Mouse (Mus musculus): Measurements from ENCODE around the gene Magi3.

The Magi3 gene

GRCm38 (mm10) chr3:104189234-104189633, 30.9 kb downstream of the Magi3 start:
- DNase-seq: no peak

- DNase-seq: no peak
Observed at GRCm38 (mm10) chr3:104184270-104184669, 35.9 kb downstream of the Magi3 start.

GRCm38 (mm10) chr3:104183656-104184055, 36.5 kb downstream of the Magi3 start:
- DNase-seq: no peak

- DNase-seq: no peak
Observed at GRCm38 (mm10) chr3:104182711-104183110, 37.5 kb downstream of the Magi3 start.

DNA sequence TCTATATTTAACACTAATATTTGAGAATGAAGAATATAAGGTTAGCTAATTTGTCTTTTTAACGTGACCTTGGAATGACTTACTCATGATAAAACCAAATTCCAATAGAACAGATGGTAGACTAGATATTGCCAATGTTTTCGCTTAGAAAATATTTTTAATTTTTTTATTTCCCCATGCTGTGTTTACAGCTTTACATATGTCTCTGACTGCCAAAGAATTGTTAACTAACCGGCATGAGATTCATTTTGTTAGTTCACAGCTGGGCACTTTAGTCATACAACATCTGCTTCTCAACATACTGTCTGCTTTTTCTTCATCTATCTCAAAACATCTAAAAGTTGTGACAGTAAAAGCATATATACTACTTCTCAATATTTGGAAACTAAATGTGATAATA, 58.8 kb downstream of the Magi3 start:
- DNase-seq: no peak

DNA sequence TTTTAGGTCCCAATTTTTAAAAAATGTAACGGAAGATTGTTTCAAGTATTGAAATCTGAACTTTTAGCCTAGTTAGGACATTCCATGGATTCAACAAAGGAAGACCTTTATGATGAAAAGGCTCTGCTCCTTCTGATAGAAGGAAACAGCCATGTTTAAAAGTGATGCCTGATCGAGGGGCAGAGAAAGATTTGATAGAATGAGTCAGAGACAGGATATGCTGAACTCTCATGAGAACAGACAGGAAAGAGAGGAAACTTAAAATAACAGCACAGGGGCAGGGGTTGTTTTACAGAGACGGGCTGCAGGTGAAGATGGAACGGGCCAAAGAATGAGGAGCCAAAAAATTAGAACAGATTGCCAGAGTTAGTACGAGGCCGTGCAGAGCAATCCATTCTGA, 59.6 kb downstream of the Magi3 start:
- DNase-seq: no peak

DNA sequence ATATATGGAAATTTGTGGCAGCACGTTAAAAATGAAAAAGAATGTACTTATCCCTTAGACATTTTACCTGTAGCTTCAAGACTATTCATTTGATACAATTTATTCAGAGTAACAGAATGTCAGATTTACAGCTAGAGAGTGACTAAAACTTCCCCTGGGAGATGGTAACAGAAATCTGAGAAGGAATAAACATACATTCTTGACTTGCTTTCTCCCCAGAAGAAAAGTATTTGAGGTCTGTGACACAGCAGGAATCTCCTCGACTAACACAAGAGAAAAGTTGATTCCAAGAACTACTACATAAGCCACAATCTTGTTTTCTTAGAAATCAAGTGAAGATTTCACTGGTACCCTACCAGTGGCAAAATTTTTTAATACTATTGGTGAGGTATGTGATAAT, 70.0 kb downstream of the Magi3 start:
- no peak for DNase-seq

DNA sequence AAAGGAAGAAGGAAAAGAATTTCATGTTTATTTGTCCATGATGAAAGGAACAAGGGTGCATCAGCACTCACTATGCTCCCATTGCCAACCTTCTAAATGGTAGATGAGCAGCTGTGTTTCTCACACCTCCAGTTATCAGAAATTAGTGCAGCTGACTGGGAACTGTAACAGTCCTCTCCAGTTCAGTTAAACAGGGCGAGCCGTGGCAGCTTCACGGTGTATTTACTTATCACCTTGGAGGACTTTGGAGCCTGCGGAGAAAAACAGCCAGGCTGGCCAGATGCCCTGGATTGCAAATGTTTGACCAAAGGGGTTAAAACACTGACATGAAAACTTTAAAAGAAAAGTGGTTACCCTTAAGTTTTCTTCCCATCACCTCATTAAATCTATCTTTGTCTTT, 77.8 kb downstream of the Magi3 start:
- DNase-seq: no peak

- DNase-seq: no peak
Observed at GRCm38 (mm10) chr3:104138953-104139450, 81.2 kb downstream of the Magi3 start.

DNA sequence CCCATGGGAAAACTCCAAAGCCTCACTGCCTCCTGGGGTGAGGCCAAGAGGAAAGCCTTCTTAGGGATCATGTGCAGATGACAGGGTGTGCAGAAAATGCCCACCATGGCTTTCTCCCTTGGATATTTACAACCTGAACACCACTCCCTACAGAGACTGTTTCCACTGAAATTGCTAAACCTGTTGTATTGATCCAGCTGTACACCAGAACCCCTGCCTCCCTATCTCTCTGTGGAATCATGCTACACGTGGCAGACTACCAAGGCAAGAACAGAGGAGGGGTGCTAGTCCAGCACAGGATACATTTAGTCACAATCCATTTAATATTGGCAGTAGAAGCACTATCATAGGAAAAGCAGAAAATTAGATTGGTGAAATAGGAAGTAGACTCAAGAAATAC, 94.5 kb downstream of the Magi3 start:
- DNase-seq: no peak

- DNase-seq: no peak
Observed at GRCm38 (mm10) chr3:104123846-104124245, 96.3 kb downstream of the Magi3 start.

DNA sequence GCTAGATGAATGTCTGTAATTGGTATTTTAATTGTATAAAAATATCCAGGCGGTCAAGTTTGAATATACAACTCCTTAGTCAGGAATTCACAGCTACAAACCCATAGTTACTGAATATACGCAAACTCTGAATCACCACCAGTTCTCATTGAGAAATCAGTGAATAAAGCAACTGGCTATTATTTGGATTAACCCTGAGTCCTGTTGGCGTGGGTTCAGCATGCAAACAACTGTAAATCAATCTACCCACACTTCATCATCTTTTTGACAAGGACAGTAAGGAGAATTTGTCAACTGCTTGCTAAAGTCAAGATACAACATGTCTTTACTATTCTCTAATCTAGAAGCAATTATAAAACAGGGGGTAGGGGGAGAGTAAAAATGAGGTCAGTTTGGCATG, 110.7 kb downstream of the Magi3 start:
- DNase-seq: no peak

DNA sequence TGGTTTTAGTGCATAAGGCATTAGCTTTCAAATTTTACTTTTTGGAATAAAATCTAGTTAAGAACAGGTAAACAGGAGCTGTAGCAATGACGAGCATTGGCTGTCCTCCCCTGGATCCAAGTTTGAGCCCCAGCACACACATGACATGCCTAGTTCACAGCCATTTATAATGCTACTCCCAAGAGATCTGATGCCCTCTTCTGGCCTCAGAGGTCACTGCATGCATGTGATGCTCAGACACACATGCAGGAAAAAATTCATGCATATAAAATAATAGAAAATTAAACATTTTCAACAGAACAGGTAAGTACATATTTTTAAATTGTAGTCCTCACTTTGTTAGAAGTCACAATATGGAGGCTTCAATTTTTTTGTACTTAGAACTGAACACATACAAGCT, 115.2 kb downstream of the Magi3 start:
- peak; percentile 47 for DNase-seq

GRCm38 (mm10) chr3:104101721-104102120, 118.5 kb downstream of the Magi3 start:
- no peak for DNase-seq

GRCm38 (mm10) chr3:104101249-104101648, 118.9 kb downstream of the Magi3 start:
- no peak for DNase-seq

DNA sequence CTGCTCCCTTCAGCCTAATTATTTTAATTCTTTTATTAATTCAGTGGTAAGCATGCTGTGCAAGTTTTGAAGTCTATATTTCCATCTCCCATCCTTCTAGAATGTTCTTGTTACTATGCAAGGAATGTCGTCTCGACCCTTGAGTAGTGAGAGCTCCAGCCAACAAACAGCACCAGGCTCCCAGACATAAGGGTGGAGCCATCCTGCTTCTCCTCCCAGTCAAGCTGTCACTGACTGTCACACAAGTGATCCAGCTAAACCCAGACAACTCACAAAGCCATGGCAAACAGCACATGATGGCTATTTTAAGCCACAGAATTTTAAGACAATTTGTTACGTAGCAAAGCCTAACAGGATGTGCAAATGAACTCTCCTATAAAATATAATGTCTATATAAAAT, 124.2 kb downstream of the Magi3 start:
- no peak for DNase-seq

GRCm38 (mm10) chr3:104094646-104095045, 125.5 kb downstream of the Magi3 start:
- DNase-seq: peak; percentile 2

- no peak for DNase-seq
Observed at GRCm38 (mm10) chr3:104092759-104093158, 127.4 kb downstream of the Magi3 start.

- DNase-seq: no peak
Observed at GRCm38 (mm10) chr3:104082031-104082430, 138.1 kb downstream of the Magi3 start.

DNA sequence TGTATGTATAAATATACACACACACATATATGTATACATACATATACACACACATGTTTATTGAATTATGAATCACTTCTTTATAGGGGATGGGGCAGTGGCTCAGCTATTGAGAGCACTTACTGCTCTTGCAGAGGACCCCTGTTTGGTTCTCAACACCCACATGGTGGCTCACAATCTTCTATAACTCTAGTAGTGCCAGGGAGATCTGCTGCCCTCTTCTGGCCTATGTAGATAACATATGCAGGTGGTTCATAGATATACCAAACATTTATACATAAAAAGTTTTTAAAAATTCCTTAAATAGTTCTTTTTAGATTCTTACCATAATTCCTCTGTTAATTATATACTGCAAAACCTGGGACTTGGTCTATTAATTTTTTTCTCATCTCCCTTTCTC, 141.4 kb downstream of the Magi3 start:
- no peak for DNase-seq

DNA sequence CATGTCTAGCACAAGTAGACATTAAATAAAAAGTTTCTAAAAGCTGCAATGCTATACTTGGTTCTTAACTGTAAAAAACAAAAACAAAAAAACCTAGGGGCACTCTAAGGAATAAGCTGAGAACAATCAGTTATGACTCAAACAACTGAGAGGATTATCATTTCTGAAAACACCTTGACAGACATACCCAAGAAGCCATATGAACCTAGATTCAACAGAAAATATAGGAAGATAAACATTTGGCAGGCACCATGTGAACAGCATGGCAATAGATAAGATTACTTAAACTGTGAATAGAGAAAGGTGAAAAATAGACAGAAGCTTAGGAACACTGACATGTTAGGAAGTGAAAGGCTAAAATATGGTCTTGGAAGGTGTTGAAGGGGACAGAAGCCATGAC, 150.8 kb downstream of the Magi3 start:
- DNase-seq: no peak

- DNase-seq: peak; percentile 28
Observed at GRCm38 (mm10) chr3:104059001-104059622, 161.1 kb downstream of the Magi3 start.

DNA sequence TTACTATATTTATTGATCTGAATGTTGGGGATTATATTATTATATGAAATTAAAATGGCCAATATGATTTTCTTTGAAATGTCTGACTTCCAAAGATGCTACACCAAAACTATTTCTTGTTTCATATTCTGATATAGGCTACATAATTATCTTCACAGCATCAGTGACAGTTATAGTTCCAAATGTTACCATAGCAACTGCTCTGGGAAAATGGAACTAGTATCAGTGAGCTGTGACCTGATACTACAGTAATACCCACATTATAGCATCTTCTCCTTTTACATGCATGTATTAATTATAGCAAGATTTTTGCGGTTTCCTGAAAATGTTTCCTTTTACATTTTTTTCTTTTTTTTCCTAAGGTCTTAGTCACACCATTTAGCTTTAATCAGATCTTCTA, 187.4 kb downstream of the Magi3 start:
- DNase-seq: no peak

DNA sequence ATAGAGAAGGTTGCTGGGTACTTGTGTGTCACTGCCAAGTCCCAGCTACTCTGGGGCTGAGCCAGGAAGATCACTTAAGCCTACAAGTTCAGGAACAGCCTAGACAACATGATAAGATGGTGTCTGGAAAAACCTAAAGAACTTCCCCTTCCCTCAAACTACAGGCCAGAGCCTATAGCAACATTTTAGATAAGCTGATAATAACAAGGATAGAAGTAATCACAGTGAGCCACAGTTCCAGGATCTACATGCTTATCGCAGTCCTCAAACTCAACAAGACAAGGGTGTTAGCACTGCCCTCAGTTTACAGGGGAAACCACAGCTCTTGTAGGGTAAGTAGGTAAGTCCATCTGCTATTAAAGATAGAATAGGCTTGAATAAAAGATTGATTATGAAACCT, 188.1 kb downstream of the Magi3 start:
- no peak for DNase-seq

- DNase-seq: no peak
Observed at GRCm38 (mm10) chr3:104026938-104027337, 193.2 kb downstream of the Magi3 start.
